Mouse (Mus musculus) hindbrain, embryonic 12.5 days (tissue): ENCODE measurements at regions not wholly inside any gene's neighbourhood (a gene's known extent, or its start where the extent isn't known, plus 50 kb on each side); places are given as distances from the start of the nearest gene placed in this dataset.

Source experiments
- ATAC-seq: fragments of 200-750 bp; cut with Nextera tagmentation; 2 replicates; pipeline ENCODE4 v1.8.0; 2017; ENCODE audit warnings: moderate TSS enrichment; ENCODE audit not compliant: low FRiP score
- H3K27ac ChIP-seq: fragments of 300-500 bp; sonication (generic); 2 replicates; pipeline ENCODE4 v1.5.1; 2016; ENCODE audit warnings: mild to moderate bottlenecking
- H3K27me3 ChIP-seq: fragments of 300-500 bp; sonication (generic); 2 replicates; pipeline ENCODE4 v1.6.1; 2016; ENCODE audit warnings: mild to moderate bottlenecking
- H3K36me3 ChIP-seq: fragments of 300-500 bp; sonication (generic); 2 replicates; pipeline ENCODE4 v1.6.1; 2016; ENCODE audit warnings: mild to moderate bottlenecking
- H3K4me1 ChIP-seq: fragments of 300-500 bp; sonication (generic); 2 replicates; pipeline ENCODE4 v1.6.1; 2016
- H3K4me2 ChIP-seq: fragments of 300-500 bp; sonication (generic); replicated peaks from 2 replicates; pipeline ENCODE4 v1.6.1; 2016; ENCODE audit warnings: mild to moderate bottlenecking
- H3K4me3 ChIP-seq: fragments of 300-500 bp; sonication (generic); 2 replicates; pipeline ENCODE4 v1.5.1; 2016; ENCODE audit warnings: mild to moderate bottlenecking
- H3K9ac ChIP-seq: fragments of 300-500 bp; sonication (generic); 2 replicates; pipeline ENCODE4 v1.6.1; 2016; ENCODE audit warnings: mild to moderate bottlenecking, moderate library complexity
- H3K9me3 ChIP-seq: fragments of 300-500 bp; sonication (generic); replicated peaks from 2 replicates; pipeline ENCODE4 v1.6.1; 2016; ENCODE audit warnings: mild to moderate bottlenecking
- WGBS: fragments of 180-500 bp; shearing (Covaris S2); methylation state at CpG from one replicate; pipeline ENCODE4 v1.1.7; 2016; 5-methylcytosine and 5-hydroxymethylcytosine counted together

DNA sequence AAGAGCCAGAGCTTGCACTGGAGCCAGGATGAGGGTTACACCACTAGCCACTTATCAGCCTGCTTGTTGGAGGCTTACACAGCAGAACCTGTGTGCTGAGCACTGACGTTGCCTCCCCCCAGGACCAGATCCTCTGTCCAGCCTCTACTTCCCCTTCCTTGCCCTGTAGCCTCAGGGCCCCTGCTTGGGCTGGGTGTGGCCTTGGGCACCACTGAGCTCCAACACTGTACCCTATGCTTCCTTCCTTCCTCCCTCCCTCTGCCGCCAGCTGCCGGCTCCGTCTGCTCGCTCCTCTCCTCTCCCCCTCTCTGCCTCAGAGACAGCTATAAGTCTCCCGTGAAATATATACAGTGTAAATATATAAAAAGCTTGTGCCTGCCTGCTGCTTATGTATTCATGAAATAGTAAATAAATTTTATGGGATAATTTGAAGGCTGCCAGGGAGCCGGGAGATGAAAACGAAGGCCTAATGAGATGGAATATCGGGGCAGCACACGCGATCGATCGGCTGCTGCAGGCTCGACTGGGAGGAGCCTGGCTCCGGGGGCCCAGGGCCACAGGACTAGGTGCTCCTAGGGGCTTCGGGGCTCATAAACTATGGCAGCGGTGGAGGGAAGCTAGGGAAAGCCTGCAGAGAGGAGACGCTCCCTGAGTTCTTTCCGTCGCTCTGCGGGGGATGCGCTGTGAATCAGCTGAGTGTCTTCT, 135.6 kb downstream of the Rbm19 start:
- Histone ChIP-seq H3K9ac (peak overlapping the region; percentile 41; the same call in 1 of the 2 replicates), H3K27me3 (peaks cover 62% of the 10 kb centered on the region), H3K4me1 (peaks cover 8% of the 10 kb centered on the region), H3K4me2 (peak overlapping the region; percentile 31; the same call in 1 of the 2 replicates), H3K36me3 (no peaks in the 10 kb centered on the region), H3K4me3 (no peak overlapping the region), H3K27ac (peak overlapping the region; percentile 62), H3K9me3 (no peaks in the 10 kb centered on the region)
- peak; percentile 78 for ATAC-seq
- WGBS, result 16% methylated on average over 22 of the region's 22 CpGs

DNA sequence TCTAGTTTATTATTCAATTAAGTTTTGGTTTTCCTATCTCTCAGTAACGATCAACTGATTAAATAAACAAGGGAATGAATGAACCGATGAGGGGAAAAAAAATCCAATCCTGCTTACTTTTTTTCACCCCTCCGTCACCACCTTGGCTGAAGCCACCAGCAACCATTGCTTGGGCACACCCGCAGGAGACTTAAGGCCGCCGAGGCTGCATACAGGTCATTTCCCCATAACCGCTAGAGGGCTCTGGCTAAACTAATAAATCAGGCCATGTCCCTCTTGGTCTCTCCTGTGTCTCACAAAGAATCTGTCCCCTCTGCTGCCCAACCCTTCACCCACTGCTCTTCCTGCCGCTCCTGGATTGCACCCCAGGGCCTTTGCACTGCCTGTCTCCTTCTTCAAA, 136.3 kb downstream of the Rbm19 start:
- Histone ChIP-seq H3K4me3 (no peak overlapping the region), H3K4me1 (peaks cover 8% of the 10 kb centered on the region), H3K36me3 (no peaks in the 10 kb centered on the region), H3K9me3 (no peaks in the 10 kb centered on the region), H3K4me2 (peak overlapping the region; percentile 31; the same call in 1 of the 2 replicates), H3K27me3 (peaks cover 55% of the 10 kb centered on the region), H3K9ac (no peak overlapping the region), H3K27ac (peak overlapping the region; percentile 62; the same call in 1 of the 2 replicates)
- ATAC-seq, result no peak; the same call in 1 of the 2 replicates
- 4% methylated on average over 8 of the region's 8 CpGs for WGBS

DNA sequence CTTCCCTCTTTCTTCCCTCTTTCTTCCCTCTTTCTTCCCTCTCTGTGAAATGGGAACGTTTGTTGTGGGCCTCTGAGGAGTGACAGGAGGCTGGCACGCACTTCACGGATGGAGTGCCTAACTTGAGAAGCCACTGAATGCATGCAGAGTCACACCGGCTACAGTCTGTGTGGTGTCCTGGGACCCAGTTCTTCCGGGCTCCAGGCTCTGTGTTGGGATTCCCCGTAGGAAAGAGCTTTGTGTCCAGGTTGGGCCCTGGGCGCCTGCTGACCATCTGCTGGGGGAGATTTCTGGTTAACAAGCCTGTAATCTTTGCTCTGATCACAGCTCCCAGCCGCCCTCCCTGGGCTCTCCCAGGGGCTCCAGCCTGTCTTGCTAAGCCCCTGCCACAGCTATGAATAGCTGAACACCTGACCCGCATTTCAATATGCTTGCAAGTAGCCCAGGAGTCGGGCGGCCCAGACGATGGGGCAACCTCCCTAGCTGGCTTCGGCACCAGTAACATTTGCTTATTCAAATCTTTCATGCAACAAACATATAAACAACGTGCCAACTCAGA, 146.5 kb downstream of the Rbm19 start:
- H3K27ac ChIP-seq, result peak overlapping the region; percentile 66
- no peak overlapping the region for H3K4me3 ChIP-seq
- peaks cover 9% of the 10 kb centered on the region for H3K4me1 ChIP-seq
- no peaks in the 10 kb centered on the region for H3K36me3 ChIP-seq
- no peak overlapping the region for H3K4me2 ChIP-seq
- peak overlapping the region; percentile 8; the same call in 1 of the 2 replicates for H3K9ac ChIP-seq
- peaks cover 41% of the 10 kb centered on the region for H3K27me3 ChIP-seq
- ATAC-seq, result peak; percentile 68; the same call in 1 of the 2 replicates
- 28% methylated on average over 14 of the region's 14 CpGs for WGBS
- H3K9me3 ChIP-seq, result no peaks in the 10 kb centered on the region

DNA sequence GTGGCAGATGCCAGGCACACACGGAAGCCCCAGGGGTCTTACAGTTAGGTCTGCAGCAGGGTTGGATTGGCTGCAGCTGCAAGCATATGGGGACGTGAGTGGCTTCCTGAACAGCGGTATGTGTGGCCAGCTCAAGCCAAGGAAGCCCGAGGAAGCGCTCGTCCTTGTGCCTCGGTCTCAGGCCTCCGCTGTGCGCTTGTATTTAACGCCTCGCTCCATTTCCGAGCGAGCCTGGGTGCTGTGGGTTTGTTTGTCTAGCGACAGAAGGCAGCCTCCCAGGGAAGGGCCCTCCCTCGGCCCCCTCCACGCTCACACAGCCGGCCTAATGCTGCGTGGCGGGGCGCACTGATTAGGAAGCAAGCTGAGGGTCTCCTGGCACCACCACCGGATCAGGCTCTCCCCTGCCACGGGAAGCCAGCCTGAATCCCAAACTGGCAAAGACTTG, 153.2 kb downstream of the Rbm19 start:
- 9% methylated on average over 22 of the region's 22 CpGs for WGBS
- Histone ChIP-seq H3K4me2 (peak overlapping the region; percentile 30), H3K27me3 (peaks cover 39% of the 10 kb centered on the region), H3K27ac (peak overlapping the region; percentile 92), H3K9ac (peak overlapping the region; percentile 23), H3K4me3 (no peak overlapping the region), H3K9me3 (0 out of 2 replicates have a peak, but pooled peaks cover 2% of the 10 kb centered on the region), H3K4me1 (peaks cover 26% of the 10 kb centered on the region), H3K36me3 (no peaks in the 10 kb centered on the region)
- ATAC-seq, result peak; percentile 78

DNA sequence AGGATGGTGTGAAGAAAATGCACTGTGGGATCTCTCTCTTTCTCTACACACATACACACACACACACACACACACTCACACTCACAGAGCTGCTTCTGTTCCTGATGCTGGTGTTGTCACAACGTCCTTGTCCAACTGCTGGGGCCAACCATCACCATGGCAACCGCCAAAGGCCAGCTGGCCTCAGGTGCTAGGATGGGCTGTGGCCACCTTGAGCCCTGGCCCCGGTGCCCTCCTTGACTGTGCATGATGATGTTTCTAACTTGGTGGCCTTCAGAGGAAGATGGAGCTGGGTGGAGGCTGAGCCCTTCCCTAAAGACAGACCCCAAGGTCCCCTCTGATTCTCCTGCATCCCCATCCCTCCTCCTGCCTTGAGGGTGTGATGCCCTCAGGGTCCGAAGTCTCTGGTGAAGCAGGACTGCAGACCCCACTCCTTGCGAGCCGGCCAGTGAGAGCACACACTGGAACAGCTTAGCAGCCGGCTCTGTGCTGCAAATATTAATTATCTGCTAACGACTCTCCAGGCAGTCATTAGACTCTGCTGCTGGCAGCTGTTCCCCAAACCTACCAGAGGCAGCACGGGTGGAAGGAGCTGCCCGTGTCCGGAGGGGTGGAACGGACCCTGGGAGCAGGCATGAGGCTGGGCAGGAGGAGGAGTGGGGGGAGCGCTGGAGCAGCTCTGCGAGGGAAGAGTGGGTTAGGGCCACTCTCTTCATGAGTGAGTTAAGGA, 154.8 kb downstream of the Rbm19 start:
- peak overlapping the region; percentile 27; the same call in 1 of the 2 replicates for H3K9ac ChIP-seq
- no peak overlapping the region for H3K4me3 ChIP-seq
- H3K36me3 ChIP-seq, result no peaks in the 10 kb centered on the region
- H3K27ac ChIP-seq, result peak overlapping the region; percentile 78
- H3K27me3 ChIP-seq, result peaks cover 31% of the 10 kb centered on the region
- 40% methylated on average over 14 of the region's 14 CpGs for WGBS
- peak; percentile 35 for ATAC-seq
- H3K4me1 ChIP-seq, result peaks cover 26% of the 10 kb centered on the region
- 0 out of 2 replicates have a peak, but pooled peaks cover 2% of the 10 kb centered on the region for H3K9me3 ChIP-seq
- H3K4me2 ChIP-seq, result no peak overlapping the region

DNA sequence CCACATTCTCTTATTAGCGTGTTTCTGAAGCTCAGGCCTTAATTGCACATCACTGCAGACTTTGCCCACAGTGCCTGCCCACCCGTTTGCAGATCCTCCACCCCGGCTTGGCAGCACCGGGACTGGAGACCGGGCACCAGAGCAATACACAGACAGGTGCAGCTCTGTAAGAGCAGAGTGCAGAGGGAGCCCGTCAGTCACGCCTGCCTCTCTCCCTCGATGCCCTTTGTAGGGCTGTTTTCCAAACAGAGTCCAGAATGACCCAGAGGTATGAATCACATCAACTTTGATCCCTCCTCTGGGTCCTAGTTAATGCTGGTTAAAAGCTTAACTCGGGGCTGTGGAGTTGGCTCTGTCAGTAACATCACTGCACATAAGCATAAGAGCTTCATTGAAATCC, 155.3 kb upstream of the Lhx5 start:
- no peak overlapping the region for H3K27ac ChIP-seq
- 0 out of 2 replicates have a peak, but pooled peaks cover 2% of the 10 kb centered on the region for H3K9me3 ChIP-seq
- H3K4me1 ChIP-seq, result peaks cover 19% of the 10 kb centered on the region
- peaks cover 36% of the 10 kb centered on the region for H3K27me3 ChIP-seq
- 78% methylated on average over 9 of the region's 9 CpGs for WGBS
- H3K4me3 ChIP-seq, result no peak overlapping the region
- H3K9ac ChIP-seq, result no peak overlapping the region
- ATAC-seq, result no peak
- H3K36me3 ChIP-seq, result no peaks in the 10 kb centered on the region
- no peak overlapping the region for H3K4me2 ChIP-seq

DNA sequence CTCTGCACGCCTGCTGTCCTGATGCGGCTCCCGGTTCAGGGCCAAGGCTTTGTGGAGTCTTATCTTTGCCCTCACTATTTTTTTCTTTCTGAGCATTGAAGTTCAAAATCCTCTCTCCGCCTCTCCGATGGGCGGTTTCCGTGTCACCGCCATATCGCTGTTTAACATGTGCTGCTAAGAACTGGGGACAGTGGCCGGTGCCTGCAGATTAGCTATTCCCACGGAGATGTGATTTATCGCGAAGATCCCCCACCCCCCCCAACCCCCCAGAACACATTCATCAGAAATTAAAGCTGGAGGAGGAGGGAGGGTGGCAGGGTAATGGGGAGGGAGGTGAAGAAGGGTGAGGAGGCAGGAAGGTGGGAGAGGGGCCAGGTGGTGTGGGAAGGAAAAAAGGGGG, 151.2 kb upstream of the Lhx5 start:
- Histone ChIP-seq H3K4me3 (no peak overlapping the region; the same call in 1 of the 2 replicates), H3K27ac (peak overlapping the region; percentile 84), H3K4me2 (peak overlapping the region; percentile 27), H3K4me1 (peaks cover 31% of the 10 kb centered on the region), H3K9me3 (no peaks in the 10 kb centered on the region), H3K27me3 (peaks cover 62% of the 10 kb centered on the region), H3K36me3 (no peaks in the 10 kb centered on the region), H3K9ac (peak overlapping the region; percentile 28)
- 2% methylated on average over 13 of the region's 13 CpGs for WGBS
- 0 out of 2 replicates have a peak, but pooled peaks have one; percentile 15 for ATAC-seq

DNA sequence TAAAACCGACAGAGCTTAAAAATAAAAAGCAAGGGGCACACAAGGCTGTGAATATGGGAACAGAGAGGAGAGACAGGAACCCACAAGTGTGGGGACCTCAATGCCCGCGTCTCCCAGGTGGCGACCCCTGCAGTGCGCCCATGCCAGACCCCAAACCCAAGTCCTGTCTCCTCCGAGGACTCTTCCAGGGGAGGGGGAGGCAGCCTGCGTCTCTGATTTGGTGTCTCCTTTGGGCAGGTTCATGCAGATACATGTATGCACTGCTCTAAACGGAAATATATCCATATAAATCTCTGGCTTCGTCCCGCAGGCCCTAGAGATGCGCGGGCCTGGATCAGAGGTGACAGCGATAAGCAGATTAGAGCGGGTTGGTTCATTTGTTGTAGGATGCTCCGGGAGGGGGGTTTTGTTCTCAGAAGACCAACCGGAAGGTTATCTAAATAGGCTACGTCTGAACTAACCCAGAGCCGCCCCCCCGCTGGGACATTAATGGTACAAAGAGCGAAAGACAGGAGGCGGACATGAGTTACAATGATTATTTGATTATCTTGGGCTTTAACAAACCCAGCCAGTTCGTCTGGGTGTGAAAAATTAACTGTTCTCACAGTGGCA, 150.4 kb upstream of the Lhx5 start:
- no peak for ATAC-seq
- 1% methylated on average over 22 of the region's 22 CpGs for WGBS
- Histone ChIP-seq H3K9ac (peak overlapping the region; percentile 32; the same call in 1 of the 2 replicates), H3K4me1 (peaks cover 35% of the 10 kb centered on the region), H3K36me3 (no peaks in the 10 kb centered on the region), H3K4me3 (0 out of 2 replicates have a peak overlapping the region, but pooled peaks have one; percentile 2), H3K9me3 (no peaks in the 10 kb centered on the region), H3K27me3 (peaks cover 67% of the 10 kb centered on the region), H3K4me2 (peak overlapping the region; percentile 27), H3K27ac (peak overlapping the region; percentile 84)

DNA sequence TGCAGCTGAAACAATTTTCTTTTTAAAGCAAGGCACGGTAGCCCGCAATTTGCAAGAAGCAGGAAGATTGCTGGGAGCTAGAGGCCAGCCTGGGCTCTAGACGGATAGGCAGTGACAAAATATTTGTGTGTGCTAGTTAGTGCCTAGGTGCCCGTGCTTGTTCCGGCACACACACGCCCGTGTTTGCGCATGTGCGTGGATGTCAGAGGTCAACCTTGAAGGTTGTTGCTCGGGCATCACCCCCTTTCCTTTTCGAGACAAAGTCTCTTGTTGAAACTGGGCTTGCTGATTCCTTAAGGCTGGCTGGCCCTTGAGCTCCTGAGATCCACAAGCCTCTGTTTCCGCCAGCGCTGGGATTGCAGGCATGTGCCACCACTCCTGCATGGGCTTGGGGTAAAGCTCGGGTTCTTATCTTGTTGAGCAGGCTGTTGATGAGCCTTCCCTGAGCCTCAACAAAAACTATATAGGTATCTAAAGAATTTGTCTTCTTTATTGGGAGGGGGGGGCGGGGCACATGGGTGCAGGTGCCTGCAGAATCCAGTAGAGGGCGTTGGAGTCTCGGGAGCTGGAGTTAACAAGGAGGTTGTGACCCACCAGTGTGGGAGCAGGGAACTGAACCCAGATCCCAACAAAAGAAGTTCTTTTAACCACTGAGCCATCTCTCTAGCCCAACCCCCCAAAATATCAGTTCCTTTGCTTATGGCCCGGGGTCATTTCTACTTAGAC, 149.5 kb upstream of the Lhx5 start:
- no peak for ATAC-seq
- WGBS, result 33% methylated on average over 18 of the region's 18 CpGs
- H3K36me3 ChIP-seq, result no peaks in the 10 kb centered on the region
- no peak overlapping the region for H3K9ac ChIP-seq
- H3K27me3 ChIP-seq, result peaks cover 75% of the 10 kb centered on the region
- no peak overlapping the region for H3K4me3 ChIP-seq
- no peak overlapping the region for H3K4me2 ChIP-seq
- no peaks in the 10 kb centered on the region for H3K9me3 ChIP-seq
- H3K4me1 ChIP-seq, result peaks cover 37% of the 10 kb centered on the region
- H3K27ac ChIP-seq, result peak overlapping the region; percentile 66; the same call in 1 of the 2 replicates

DNA sequence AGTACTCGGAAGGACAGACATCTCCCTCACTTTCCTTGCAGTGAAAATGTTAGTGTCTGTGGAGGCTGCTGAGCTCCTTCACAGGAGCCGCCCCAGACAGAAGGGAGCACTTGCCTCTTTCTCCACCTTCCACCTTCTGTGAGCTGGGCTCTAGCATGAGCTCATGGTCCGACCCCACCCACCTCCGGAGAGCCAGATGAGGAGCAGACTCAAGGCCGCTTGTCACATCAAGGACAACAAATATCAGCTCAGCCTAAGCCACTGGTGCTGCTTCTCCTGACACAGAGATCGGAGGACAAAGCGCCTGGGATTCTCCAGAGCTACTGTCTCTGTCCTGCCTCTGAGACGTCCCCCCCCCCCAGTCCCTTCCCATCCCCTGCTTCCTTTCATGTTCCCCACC, 146.9 kb upstream of the Lhx5 start:
- no peak overlapping the region; the same call in 1 of the 2 replicates for H3K9ac ChIP-seq
- peak; percentile 21 for ATAC-seq
- H3K9me3 ChIP-seq, result 0 out of 2 replicates have a peak, but pooled peaks cover 2% of the 10 kb centered on the region
- H3K4me3 ChIP-seq, result no peak overlapping the region
- peak overlapping the region; percentile 91 for H3K27ac ChIP-seq
- H3K4me2 ChIP-seq, result 0 out of 2 replicates have a peak overlapping the region, but pooled peaks have one; percentile 11
- no peaks in the 10 kb centered on the region for H3K36me3 ChIP-seq
- peaks cover 51% of the 10 kb centered on the region for H3K4me1 ChIP-seq
- H3K27me3 ChIP-seq, result peaks cover 75% of the 10 kb centered on the region
- 39% methylated on average over 8 of the region's 8 CpGs for WGBS

DNA sequence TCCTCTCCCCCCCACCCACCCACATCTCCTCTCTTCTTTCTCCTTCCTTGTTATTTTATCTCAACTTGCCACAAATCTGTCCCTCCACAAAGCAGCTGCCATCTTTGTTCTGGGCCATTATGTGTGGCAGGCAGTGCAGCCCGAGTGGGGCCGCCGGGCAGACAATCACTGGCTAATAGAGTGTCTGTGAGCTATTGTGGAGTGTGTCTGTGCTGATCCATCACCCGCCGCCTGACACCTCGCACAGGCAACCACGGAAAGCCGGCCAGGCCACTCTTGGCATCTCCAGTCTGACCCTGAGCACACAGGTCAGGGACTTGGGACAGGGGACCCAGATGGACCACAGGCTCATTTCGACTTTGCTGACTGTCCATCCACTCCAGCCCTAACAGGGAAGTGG, 146.5 kb upstream of the Lhx5 start:
- ATAC-seq, result peak; percentile 77
- Histone ChIP-seq H3K27ac (peak overlapping the region; percentile 91), H3K4me1 (peaks cover 49% of the 10 kb centered on the region), H3K9ac (no peak overlapping the region; the same call in 1 of the 2 replicates), H3K4me3 (no peak overlapping the region), H3K36me3 (no peaks in the 10 kb centered on the region), H3K27me3 (peaks cover 71% of the 10 kb centered on the region), H3K4me2 (0 out of 2 replicates have a peak overlapping the region, but pooled peaks have one; percentile 11), H3K9me3 (0 out of 2 replicates have a peak, but pooled peaks cover 4% of the 10 kb centered on the region)
- WGBS, result 18% methylated on average over 9 of the region's 9 CpGs
